Mouse (Mus musculus): ENCODE results near the gene P2ry12.

- TF ChIP-seq CTCF (IDR thresholded peaks at IDR 0.05; ENCODE audit: borderline replicate concordance, insufficient read depth, low read depth, low read length) (no peak), POLR2A (IDR thresholded peaks at IDR 0.05; ENCODE audit: borderline replicate concordance, insufficient read depth, low read length) (no peak)
Measured at GRCm38 (mm10) chr3:59261709-59262472, 780 bp downstream of the P2ry12 start.

Measured in cerebellum, adult 2 months (tissue).